Mouse (Mus musculus): Measurements from ENCODE around the gene Rasgrf2. TPM values are rescaled to one million over a fixed set of nuclear protein-coding genes. Genes with fewer than 3 reads are reported as not detected.

Rasgrf2 gene
- polyA plus RNA-seq, 1 experiment from 2014 or later, result 1.5 TPM

GRCm38 (mm10) chr13:92119623-92120022 lies 11.8 kb downstream of the Rasgrf2 start:
- Histone ChIP-seq H3K4me1 (ENCODE audit: control insufficient read depth, insufficient read depth, low read length) (no peaks in the 10 kb centered on the region), H3K9ac (ENCODE audit: low read length) (no peak overlapping the region), H3K36me3 (ENCODE audit: control insufficient read depth, insufficient read depth, low read length) (no peaks in the 10 kb centered on the region), H3K4me2 (ENCODE audit: low read length) (no peak overlapping the region), H3K9me3 (replicated peaks; ENCODE audit: control insufficient read depth, low read length) (no peaks in the 10 kb centered on the region), H3K27me3 (replicated peaks; ENCODE audit: control insufficient read depth, insufficient read depth, low read length) (no peaks in the 10 kb centered on the region), H3K27ac (ENCODE audit: low read depth, low read length) (no peak overlapping the region), H3K4me3 (ENCODE audit: low read depth, low read length) (no peak overlapping the region)
- ATAC-seq (no peak), DNase-seq (ENCODE audit: low spot score) (no peak)
- 69% methylated on average over 5 of the region's 5 CpGs for WGBS

- Histone ChIP-seq H3K27ac (ENCODE audit: low read depth, low read length) (no peak overlapping the region), H3K4me3 (ENCODE audit: low read depth, low read length) (no peak overlapping the region), H3K9ac (ENCODE audit: low read length) (no peak overlapping the region), H3K27me3 (replicated peaks; ENCODE audit: control insufficient read depth, insufficient read depth, low read length) (no peaks in the 10 kb centered on the region), H3K9me3 (replicated peaks; ENCODE audit: control insufficient read depth, low read length) (no peaks in the 10 kb centered on the region), H3K4me2 (ENCODE audit: low read length) (no peak overlapping the region), H3K4me1 (ENCODE audit: control insufficient read depth, insufficient read depth, low read length) (no peaks in the 10 kb centered on the region), H3K36me3 (ENCODE audit: control insufficient read depth, insufficient read depth, low read length) (no peaks in the 10 kb centered on the region)
- ATAC-seq (no peak), DNase-seq (ENCODE audit: low spot score) (no peak)
- 78% methylated on average over 3 of the region's 3 CpGs for WGBS
Observed at GRCm38 (mm10) chr13:92114076-92114475, 17.4 kb downstream of the Rasgrf2 start.

DNA sequence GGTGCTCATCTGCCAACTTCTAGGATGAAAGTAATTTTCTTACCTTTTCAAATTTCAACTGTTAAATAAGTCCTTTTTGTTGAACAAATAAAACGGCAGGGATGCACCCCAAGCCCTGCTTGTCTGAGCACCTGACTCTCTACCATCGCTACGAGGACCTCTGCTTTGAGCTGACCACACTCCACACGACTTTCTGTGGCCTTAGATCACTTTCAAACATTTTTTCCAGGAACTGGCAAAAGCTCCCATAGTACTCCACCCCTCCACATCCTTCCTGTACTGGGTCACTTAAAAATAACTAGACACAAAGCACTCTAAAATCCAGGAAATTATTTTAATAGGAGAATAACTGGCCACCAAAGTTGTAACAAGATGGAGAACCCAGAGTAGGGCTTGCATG lies 23.2 kb downstream of the Rasgrf2 start:
- 68% methylated on average over 4 of the region's 4 CpGs for WGBS
- Histone ChIP-seq H3K9me3 (replicated peaks; ENCODE audit: control insufficient read depth, low read length) (no peaks in the 10 kb centered on the region), H3K27ac (ENCODE audit: low read depth, low read length) (no peak overlapping the region), H3K4me3 (ENCODE audit: low read depth, low read length) (no peak overlapping the region), H3K4me1 (ENCODE audit: control insufficient read depth, insufficient read depth, low read length) (no peaks in the 10 kb centered on the region), H3K36me3 (ENCODE audit: control insufficient read depth, insufficient read depth, low read length) (no peaks in the 10 kb centered on the region), H3K9ac (ENCODE audit: low read length) (no peak overlapping the region), H3K4me2 (ENCODE audit: low read length) (no peak overlapping the region), H3K27me3 (replicated peaks; ENCODE audit: control insufficient read depth, insufficient read depth, low read length) (no peaks in the 10 kb centered on the region)
- ATAC-seq (no peak), DNase-seq (ENCODE audit: low spot score) (no peak)

DNA sequence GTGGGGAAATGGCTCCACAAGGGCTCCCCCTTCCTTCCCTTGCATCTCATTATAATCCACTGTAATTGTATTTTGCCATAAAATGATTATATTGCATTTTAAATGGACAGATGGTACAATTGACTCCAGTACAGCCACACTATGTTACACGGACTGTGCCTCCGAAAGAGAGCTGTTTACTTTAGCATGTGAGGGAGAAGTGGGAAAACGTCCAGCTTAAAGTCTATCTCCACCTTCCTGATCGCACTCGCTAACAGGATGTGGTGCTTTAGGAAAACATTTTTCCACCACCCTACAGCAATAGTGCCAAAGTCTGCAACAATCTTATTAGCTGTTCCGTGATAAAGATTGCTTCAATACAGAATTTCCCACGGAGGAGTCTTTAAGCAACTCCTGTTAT lies 27.2 kb downstream of the Rasgrf2 start:
- H3K36me3 ChIP-seq (ENCODE audit: control insufficient read depth, insufficient read depth, low read length), result no peaks in the 10 kb centered on the region
- H3K27ac ChIP-seq (ENCODE audit: low read depth, low read length), result no peak overlapping the region
- no peaks in the 10 kb centered on the region for H3K4me1 ChIP-seq (ENCODE audit: control insufficient read depth, insufficient read depth, low read length)
- H3K27me3 ChIP-seq (replicated peaks; ENCODE audit: control insufficient read depth, insufficient read depth, low read length), result no peaks in the 10 kb centered on the region
- H3K9me3 ChIP-seq (replicated peaks; ENCODE audit: control insufficient read depth, low read length), result no peaks in the 10 kb centered on the region
- WGBS, result 80% methylated on average over 7 of the region's 7 CpGs
- H3K4me2 ChIP-seq (ENCODE audit: low read length), result no peak overlapping the region
- no peak overlapping the region for H3K9ac ChIP-seq (ENCODE audit: low read length)
- DNase-seq (ENCODE audit: low spot score) (no peak), ATAC-seq (no peak)
- H3K4me3 ChIP-seq (ENCODE audit: low read depth, low read length), result no peak overlapping the region

GRCm38 (mm10) chr13:92098484-92098883 lies 33.0 kb downstream of the Rasgrf2 start:
- 88% methylated on average over 7 of the region's 7 CpGs for WGBS
- Histone ChIP-seq H3K9me3 (replicated peaks; ENCODE audit: control insufficient read depth, low read length) (no peaks in the 10 kb centered on the region), H3K4me2 (ENCODE audit: low read length) (no peak overlapping the region), H3K4me3 (ENCODE audit: low read depth, low read length) (no peak overlapping the region), H3K9ac (ENCODE audit: low read length) (no peak overlapping the region), H3K27ac (ENCODE audit: low read depth, low read length) (no peak overlapping the region), H3K27me3 (replicated peaks; ENCODE audit: control insufficient read depth, insufficient read depth, low read length) (no peaks in the 10 kb centered on the region), H3K4me1 (ENCODE audit: control insufficient read depth, insufficient read depth, low read length) (no peaks in the 10 kb centered on the region), H3K36me3 (ENCODE audit: control insufficient read depth, insufficient read depth, low read length) (no peaks in the 10 kb centered on the region)
- ATAC-seq, result no peak
- no peak for DNase-seq (ENCODE audit: low spot score)

- Histone ChIP-seq H3K27me3 (replicated peaks; ENCODE audit: control insufficient read depth, insufficient read depth, low read length) (no peaks in the 10 kb centered on the region), H3K4me2 (ENCODE audit: low read length) (no peak overlapping the region), H3K27ac (ENCODE audit: low read depth, low read length) (no peak overlapping the region), H3K4me3 (ENCODE audit: low read depth, low read length) (no peak overlapping the region), H3K9me3 (replicated peaks; ENCODE audit: control insufficient read depth, low read length) (no peaks in the 10 kb centered on the region), H3K9ac (ENCODE audit: low read length) (no peak overlapping the region), H3K4me1 (ENCODE audit: control insufficient read depth, insufficient read depth, low read length) (no peaks in the 10 kb centered on the region), H3K36me3 (ENCODE audit: control insufficient read depth, insufficient read depth, low read length) (no peaks in the 10 kb centered on the region)
- DNase-seq (ENCODE audit: low spot score), result no peak
- 79% methylated on average over 12 of the region's 12 CpGs for WGBS
- ATAC-seq, result no peak
Observed at GRCm38 (mm10) chr13:92095131-92096090, 36.0 kb downstream of the Rasgrf2 start.

- no peak overlapping the region for H3K9ac ChIP-seq (ENCODE audit: low read length)
- no peak for DNase-seq (ENCODE audit: low spot score)
- no peaks in the 10 kb centered on the region for H3K27me3 ChIP-seq (replicated peaks; ENCODE audit: control insufficient read depth, insufficient read depth, low read length)
- WGBS, result 83% methylated on average over 6 of the region's 6 CpGs
- no peak for ATAC-seq
- H3K27ac ChIP-seq (ENCODE audit: low read depth, low read length), result no peak overlapping the region
- no peaks in the 10 kb centered on the region for H3K36me3 ChIP-seq (ENCODE audit: control insufficient read depth, insufficient read depth, low read length)
- H3K9me3 ChIP-seq (replicated peaks; ENCODE audit: control insufficient read depth, low read length), result no peaks in the 10 kb centered on the region
- H3K4me1 ChIP-seq (ENCODE audit: control insufficient read depth, insufficient read depth, low read length), result no peaks in the 10 kb centered on the region
- no peak overlapping the region for H3K4me3 ChIP-seq (ENCODE audit: low read depth, low read length)
- no peak overlapping the region for H3K4me2 ChIP-seq (ENCODE audit: low read length)
Observed at GRCm38 (mm10) chr13:92093712-92094290, 37.7 kb downstream of the Rasgrf2 start.

DNA sequence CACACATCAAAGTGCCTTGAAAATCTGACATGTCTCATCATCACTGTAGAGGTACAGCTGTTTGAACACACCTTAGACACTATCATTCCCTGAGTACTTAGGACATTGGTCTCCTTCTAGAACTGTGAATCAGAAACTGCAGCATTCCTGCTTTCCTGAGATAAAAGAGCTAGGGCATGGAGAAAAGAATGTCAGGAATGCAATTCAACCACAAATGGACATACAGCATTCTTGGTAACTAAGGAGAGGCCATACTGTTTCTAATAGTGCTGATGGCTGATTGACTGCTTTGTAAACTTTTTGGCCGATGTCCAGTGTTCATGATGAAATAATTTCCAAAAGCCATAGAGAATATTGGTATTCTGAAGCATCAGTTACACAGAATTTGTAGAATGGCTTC lies 58.3 kb downstream of the Rasgrf2 start:
- no peaks in the 10 kb centered on the region for H3K36me3 ChIP-seq (ENCODE audit: control insufficient read depth, insufficient read depth, low read length)
- 84% methylated on average over 1 of the region's 1 CpGs for WGBS

DNA sequence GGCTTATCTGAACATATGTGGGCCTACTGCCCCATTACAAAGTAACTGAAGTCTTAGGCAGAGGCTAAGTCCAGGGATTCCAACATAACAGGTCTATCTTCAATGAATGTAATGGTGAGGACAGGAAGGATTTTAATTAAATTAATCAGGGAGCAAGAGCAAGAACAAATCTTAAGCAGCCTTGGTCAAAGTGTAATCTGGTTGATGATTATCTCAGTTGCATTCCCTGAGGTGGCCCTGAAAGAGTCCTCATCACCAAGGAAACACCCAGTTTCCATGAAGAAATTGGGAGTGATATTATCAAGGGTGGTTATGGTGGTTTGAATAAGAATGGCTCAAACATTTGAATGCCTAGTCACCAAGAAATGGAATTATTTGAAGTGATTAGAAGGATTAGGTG lies 62.8 kb downstream of the Rasgrf2 start:
- no peak for DNase-seq (ENCODE audit: low spot score)
- Histone ChIP-seq H3K4me1 (ENCODE audit: control insufficient read depth, insufficient read depth, low read length) (no peaks in the 10 kb centered on the region), H3K9me3 (replicated peaks; ENCODE audit: control insufficient read depth, low read length) (peaks cover 3% of the 10 kb centered on the region; the same call in 1 of the 2 replicates), H3K36me3 (ENCODE audit: control insufficient read depth, insufficient read depth, low read length) (no peaks in the 10 kb centered on the region), H3K4me2 (ENCODE audit: low read length) (no peak overlapping the region), H3K27me3 (replicated peaks; ENCODE audit: control insufficient read depth, insufficient read depth, low read length) (no peaks in the 10 kb centered on the region), H3K4me3 (ENCODE audit: low read depth, low read length) (no peak overlapping the region), H3K27ac (ENCODE audit: low read depth, low read length) (no peak overlapping the region), H3K9ac (ENCODE audit: low read length) (no peak overlapping the region)
- no peak for ATAC-seq

More for the DNA sequence above, 58.3 kb downstream of the Rasgrf2 start:
- no peak overlapping the region for H3K27ac ChIP-seq (ENCODE audit: low read depth, low read length)
- ATAC-seq (no peak), DNase-seq (ENCODE audit: low spot score) (no peak)
- no peaks in the 10 kb centered on the region for H3K27me3 ChIP-seq (replicated peaks; ENCODE audit: control insufficient read depth, insufficient read depth, low read length)
- no peaks in the 10 kb centered on the region for H3K4me1 ChIP-seq (ENCODE audit: control insufficient read depth, insufficient read depth, low read length)
- H3K9ac ChIP-seq (ENCODE audit: low read length), result no peak overlapping the region
- no peak overlapping the region for H3K4me3 ChIP-seq (ENCODE audit: low read depth, low read length)
- H3K4me2 ChIP-seq (ENCODE audit: low read length), result no peak overlapping the region
- peaks cover 3% of the 10 kb centered on the region; the same call in 1 of the 2 replicates for H3K9me3 ChIP-seq (replicated peaks; ENCODE audit: control insufficient read depth, low read length)

Measured in forebrain, embryonic 14.5 days (tissue).